Mouse (Mus musculus): ENCODE data around the gene Umps. TPM values are rescaled to one million over a fixed set of nuclear protein-coding genes. Genes with fewer than 3 reads are reported as not detected.

Umps gene
- 71.5 and 76.5 TPM in 2 replicates for polyA plus RNA-seq (2014; fragmentation: Nextera tagmentation; extraction: Ambion mirVana)

DNA sequence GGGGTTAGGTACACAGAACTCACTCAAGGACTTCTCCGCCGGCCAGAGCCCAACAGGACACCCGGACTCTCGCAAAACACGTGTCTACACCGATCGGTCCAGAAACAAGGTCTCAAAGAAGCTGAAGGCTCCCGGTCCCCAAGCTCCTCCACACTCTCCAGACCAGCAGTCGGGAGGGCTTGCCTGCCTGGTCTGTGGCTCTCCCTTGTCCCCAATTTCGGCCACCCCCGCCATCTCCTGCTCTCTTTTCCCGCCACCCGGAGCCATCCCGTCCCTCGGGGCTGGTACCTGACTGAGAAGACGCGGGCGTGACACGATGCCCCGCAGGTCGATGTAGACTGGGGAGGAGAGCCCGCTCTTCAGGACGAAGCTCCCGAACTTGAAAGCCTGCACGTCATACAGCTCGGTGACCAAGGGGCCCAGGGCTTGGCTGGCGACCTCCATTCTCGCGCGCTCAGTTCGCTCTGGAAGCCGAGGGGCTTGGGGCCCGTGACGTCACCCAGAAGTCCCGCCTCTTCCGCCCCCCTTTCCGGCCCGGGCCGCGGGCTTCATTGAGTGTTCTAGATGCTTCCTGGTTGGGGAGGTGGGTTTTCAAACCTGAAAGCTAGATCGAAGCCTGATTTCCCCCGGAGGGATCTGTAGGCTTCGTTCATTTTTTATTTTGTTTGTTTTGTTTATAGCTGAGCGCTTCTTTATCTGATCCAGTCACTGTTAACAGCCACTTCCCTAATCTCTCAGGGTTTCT lies at the start of gene Umps:
Umps (minus strand) TSS at position 501 of the 745 bp plus-strand sequence.
- DNase-seq (ENCODE audit: low spot score), result peak; percentile 96
- Histone ChIP-seq H3K9ac (ENCODE audit: low read length) (peak within 1 kb of the TSS; percentile 74), H3K36me3 (ENCODE audit: control insufficient read depth, insufficient read depth, low read length) (peaks cover 19% of the 10 kb centered on the region), H3K27ac (ENCODE audit: low read depth) (peak within 1 kb of the TSS; percentile 69), H3K27me3 (replicated peaks; ENCODE audit: control insufficient read depth, insufficient read depth, low read length) (no peaks in the 10 kb centered on the region), H3K4me1 (replicated peaks; ENCODE audit: control insufficient read depth, insufficient read depth, low read length) (peaks cover 13% of the 10 kb centered on the region), H3K9me3 (ENCODE audit: control insufficient read depth, low read length) (no peaks in the 10 kb centered on the region), H3K4me2 (ENCODE audit: low read length) (peak within 1 kb of the TSS; percentile 82), H3K4me3 (ENCODE audit: low read depth, low read length) (peak within 1 kb of the TSS; percentile 88)
- under 1% methylated on average over 44 of the region's 44 CpGs for WGBS
- ATAC-seq (replicated peaks; ENCODE audit: low FRiP score, low TSS enrichment, low read depth), result peak; percentile 91

GRCm38 (mm10) chr16:34011991-34012845 lies 45.4 kb upstream of the Umps start:
- no peak for ATAC-seq (replicated peaks; ENCODE audit: low FRiP score, low TSS enrichment, low read depth)
- Histone ChIP-seq H3K4me3 (ENCODE audit: low read depth, low read length) (no peak overlapping the region), H3K4me2 (ENCODE audit: low read length) (no peak overlapping the region), H3K4me1 (replicated peaks; ENCODE audit: control insufficient read depth, insufficient read depth, low read length) (no peaks in the 10 kb centered on the region), H3K36me3 (ENCODE audit: control insufficient read depth, insufficient read depth, low read length) (peaks cover 65% of the 10 kb centered on the region), H3K9me3 (ENCODE audit: control insufficient read depth, low read length) (peaks cover 8% of the 10 kb centered on the region), H3K9ac (ENCODE audit: low read length) (no peak overlapping the region), H3K27me3 (replicated peaks; ENCODE audit: control insufficient read depth, insufficient read depth, low read length) (no peaks in the 10 kb centered on the region), H3K27ac (ENCODE audit: low read depth) (no peak overlapping the region)
- DNase-seq (ENCODE audit: low spot score), result no peak
- WGBS, result 89% methylated on average over 20 of the region's 20 CpGs

DNA sequence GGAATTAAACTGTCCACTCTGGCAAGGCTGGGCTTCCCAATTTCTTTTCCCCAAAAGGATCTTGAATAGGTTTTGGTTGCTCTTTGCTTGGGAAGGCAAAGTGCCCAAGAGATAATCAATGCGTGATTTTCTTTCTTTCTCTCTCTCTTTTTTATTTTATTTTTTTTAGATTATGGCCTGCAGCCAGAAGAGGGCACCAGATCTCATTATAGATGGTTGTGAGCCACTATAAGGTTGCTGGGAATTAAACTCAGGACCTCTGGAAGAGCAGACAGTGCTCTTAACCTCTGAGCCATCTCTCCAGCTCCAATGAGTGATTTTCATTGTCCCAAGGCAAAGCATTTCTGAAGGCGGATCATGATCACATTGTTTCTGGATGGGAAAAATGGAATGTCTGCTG lies 42.7 kb upstream of the Umps start:
- Histone ChIP-seq H3K4me2 (ENCODE audit: low read length) (no peak overlapping the region), H3K27me3 (replicated peaks; ENCODE audit: control insufficient read depth, insufficient read depth, low read length) (no peaks in the 10 kb centered on the region), H3K9me3 (ENCODE audit: control insufficient read depth, low read length) (peaks cover 8% of the 10 kb centered on the region; the same call in 1 of the 2 replicates), H3K4me3 (ENCODE audit: low read depth, low read length) (no peak overlapping the region), H3K4me1 (replicated peaks; ENCODE audit: control insufficient read depth, insufficient read depth, low read length) (peaks cover 7% of the 10 kb centered on the region), H3K9ac (ENCODE audit: low read length) (no peak overlapping the region), H3K36me3 (ENCODE audit: control insufficient read depth, insufficient read depth, low read length) (peaks cover 43% of the 10 kb centered on the region), H3K27ac (ENCODE audit: low read depth) (no peak overlapping the region)
- DNase-seq (ENCODE audit: low spot score) (no peak), ATAC-seq (replicated peaks; ENCODE audit: low FRiP score, low TSS enrichment, low read depth) (no peak)
- WGBS, result 84% methylated on average over 2 of the region's 2 CpGs

DNA sequence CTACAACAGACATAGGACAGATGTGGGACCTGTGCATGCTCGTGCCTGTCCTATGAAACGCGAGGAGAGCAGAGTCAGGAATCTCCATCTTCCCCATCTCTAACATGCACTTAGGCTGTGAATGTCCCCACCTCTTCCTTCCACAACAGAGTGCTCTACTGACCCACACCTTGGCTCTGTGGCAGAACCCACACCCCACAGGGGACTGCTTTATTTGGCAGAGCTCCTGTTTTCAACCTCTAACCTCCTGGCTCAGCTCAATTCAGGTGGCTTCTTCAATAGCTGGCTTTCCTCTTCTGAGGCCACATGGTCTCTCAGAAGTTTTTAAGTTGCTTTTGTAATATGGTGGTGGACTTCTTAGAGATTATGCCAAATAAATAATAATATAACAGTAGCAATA lies 39.1 kb upstream of the Umps start:
- DNase-seq (ENCODE audit: low spot score) (no peak), ATAC-seq (replicated peaks; ENCODE audit: low FRiP score, low TSS enrichment, low read depth) (no peak)
- 91% methylated on average over 3 of the region's 3 CpGs for WGBS
- Histone ChIP-seq H3K9ac (ENCODE audit: low read length) (no peak overlapping the region), H3K4me1 (replicated peaks; ENCODE audit: control insufficient read depth, insufficient read depth, low read length) (peaks cover 12% of the 10 kb centered on the region), H3K27me3 (replicated peaks; ENCODE audit: control insufficient read depth, insufficient read depth, low read length) (no peaks in the 10 kb centered on the region), H3K4me2 (ENCODE audit: low read length) (no peak overlapping the region), H3K36me3 (ENCODE audit: control insufficient read depth, insufficient read depth, low read length) (peaks cover 23% of the 10 kb centered on the region), H3K9me3 (ENCODE audit: control insufficient read depth, low read length) (peaks cover 8% of the 10 kb centered on the region; the same call in 1 of the 2 replicates), H3K27ac (ENCODE audit: low read depth) (no peak overlapping the region), H3K4me3 (ENCODE audit: low read depth, low read length) (no peak overlapping the region)

GRCm38 (mm10) chr16:34004128-34004578 lies 37.3 kb upstream of the Umps start:
- DNase-seq (ENCODE audit: low spot score), result peak; percentile 62
- H3K9me3 ChIP-seq (ENCODE audit: control insufficient read depth, low read length), result no peaks in the 10 kb centered on the region
- H3K4me3 ChIP-seq (ENCODE audit: low read depth, low read length), result no peak overlapping the region
- H3K9ac ChIP-seq (ENCODE audit: low read length), result no peak overlapping the region
- peak overlapping the region; percentile 61 for H3K27ac ChIP-seq (ENCODE audit: low read depth)
- peaks cover 12% of the 10 kb centered on the region for H3K4me1 ChIP-seq (replicated peaks; ENCODE audit: control insufficient read depth, insufficient read depth, low read length)
- no peaks in the 10 kb centered on the region for H3K27me3 ChIP-seq (replicated peaks; ENCODE audit: control insufficient read depth, insufficient read depth, low read length)
- 42% methylated on average over 4 of the region's 4 CpGs for WGBS
- no peak overlapping the region for H3K4me2 ChIP-seq (ENCODE audit: low read length)
- H3K36me3 ChIP-seq (ENCODE audit: control insufficient read depth, insufficient read depth, low read length), result peaks cover 7% of the 10 kb centered on the region; the same call in 1 of the 2 replicates
- ATAC-seq (replicated peaks; ENCODE audit: low FRiP score, low TSS enrichment, low read depth), result peak; percentile 61

GRCm38 (mm10) chr16:34003566-34004127 lies 36.8 kb upstream of the Umps start:
- Histone ChIP-seq H3K4me3 (ENCODE audit: low read depth, low read length) (no peak overlapping the region), H3K36me3 (ENCODE audit: control insufficient read depth, insufficient read depth, low read length) (peaks cover 4% of the 10 kb centered on the region; the same call in 1 of the 2 replicates), H3K27ac (ENCODE audit: low read depth) (0 out of 2 replicates have a peak overlapping the region, but pooled peaks have one; percentile 61), H3K9me3 (ENCODE audit: control insufficient read depth, low read length) (no peaks in the 10 kb centered on the region), H3K27me3 (replicated peaks; ENCODE audit: control insufficient read depth, insufficient read depth, low read length) (no peaks in the 10 kb centered on the region), H3K4me1 (replicated peaks; ENCODE audit: control insufficient read depth, insufficient read depth, low read length) (peaks cover 12% of the 10 kb centered on the region), H3K9ac (ENCODE audit: low read length) (no peak overlapping the region), H3K4me2 (ENCODE audit: low read length) (no peak overlapping the region)
- 71% methylated on average over 10 of the region's 10 CpGs for WGBS
- ATAC-seq (replicated peaks; ENCODE audit: low FRiP score, low TSS enrichment, low read depth) (no peak), DNase-seq (ENCODE audit: low spot score) (no peak)

DNA sequence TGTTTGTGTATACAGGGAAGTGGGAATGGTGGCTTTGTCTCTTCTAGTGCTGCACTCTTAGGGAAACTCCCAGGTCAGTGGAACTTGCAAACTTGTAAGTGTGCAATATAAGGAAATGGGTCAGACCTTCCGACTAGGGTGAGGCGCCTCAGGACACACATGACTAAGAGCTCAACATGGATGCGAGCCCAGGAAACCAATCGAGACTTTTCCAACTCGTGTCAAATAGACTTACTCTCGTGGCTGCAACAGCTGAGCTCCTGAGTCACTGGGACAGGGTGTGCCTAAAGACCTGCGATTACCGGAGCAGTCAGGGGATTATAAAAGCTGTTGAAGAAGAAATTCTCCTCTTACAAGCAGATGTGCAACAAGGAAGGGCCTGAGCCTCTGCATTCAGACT lies 33.9 kb upstream of the Umps start:
- Histone ChIP-seq H3K4me2 (ENCODE audit: low read length) (no peak overlapping the region), H3K27me3 (replicated peaks; ENCODE audit: control insufficient read depth, insufficient read depth, low read length) (no peaks in the 10 kb centered on the region), H3K36me3 (ENCODE audit: control insufficient read depth, insufficient read depth, low read length) (no peaks in the 10 kb centered on the region), H3K9ac (ENCODE audit: low read length) (no peak overlapping the region), H3K27ac (ENCODE audit: low read depth) (no peak overlapping the region), H3K9me3 (ENCODE audit: control insufficient read depth, low read length) (no peaks in the 10 kb centered on the region), H3K4me1 (replicated peaks; ENCODE audit: control insufficient read depth, insufficient read depth, low read length) (peaks cover 12% of the 10 kb centered on the region), H3K4me3 (ENCODE audit: low read depth, low read length) (no peak overlapping the region)
- ATAC-seq (replicated peaks; ENCODE audit: low FRiP score, low TSS enrichment, low read depth) (no peak), DNase-seq (ENCODE audit: low spot score) (no peak)
- WGBS, result 71% methylated on average over 8 of the region's 8 CpGs

- DNase-seq (ENCODE audit: low spot score) (peak; percentile 69), ATAC-seq (replicated peaks; ENCODE audit: low FRiP score, low TSS enrichment, low read depth) (no peak)
- 32% methylated on average over 3 of the region's 3 CpGs for WGBS
- no peak overlapping the region for H3K9ac ChIP-seq (ENCODE audit: low read length)
- H3K27ac ChIP-seq (ENCODE audit: low read depth), result no peak overlapping the region
- H3K27me3 ChIP-seq (replicated peaks; ENCODE audit: control insufficient read depth, insufficient read depth, low read length), result no peaks in the 10 kb centered on the region
- no peak overlapping the region for H3K4me3 ChIP-seq (ENCODE audit: low read depth, low read length)
- no peaks in the 10 kb centered on the region for H3K36me3 ChIP-seq (ENCODE audit: control insufficient read depth, insufficient read depth, low read length)
- H3K4me1 ChIP-seq (replicated peaks; ENCODE audit: control insufficient read depth, insufficient read depth, low read length), result peaks cover 3% of the 10 kb centered on the region
- H3K4me2 ChIP-seq (ENCODE audit: low read length), result no peak overlapping the region
- no peaks in the 10 kb centered on the region for H3K9me3 ChIP-seq (ENCODE audit: control insufficient read depth, low read length)
These were observed 32.5 kb upstream of the Umps start for GRCm38 (mm10) chr16:33999388-33999787.
